Mouse (Mus musculus) adrenal gland, postnatal 25 days (tissue): Measurements from ENCODE around the gene Tnk1. TPM values are rescaled to one million over a fixed set of nuclear protein-coding genes. Genes with fewer than 3 reads are reported as not detected.
A peak's percentile ranks its signal among the peaks of the same experiment; 100 is the strongest.

ENCODE experiments used
- DNase-seq: peaks from one replicate; pipeline ENCODE4 v3.0.0; 2021; ENCODE audit warnings: mixed read lengths
- total RNA-seq: library from RNA; stranded (reverse); gene quantifications from 2 replicates; pipeline ENCODE4 v1.2.3, GENCODE M21; 2021

Gene Tnk1
- total RNA-seq, 1 experiment from 2014 or later: not detected

- peak; percentile 72 for DNase-seq
These were observed 21.0 kb downstream of the Tnk1 start, which contains the start of gene Nlgn2 for GRCm38 (mm10) chr11:69837604-69837951. Gene Nlgn2, minus strand, starts transcription at chr11:69837784.

DNA sequence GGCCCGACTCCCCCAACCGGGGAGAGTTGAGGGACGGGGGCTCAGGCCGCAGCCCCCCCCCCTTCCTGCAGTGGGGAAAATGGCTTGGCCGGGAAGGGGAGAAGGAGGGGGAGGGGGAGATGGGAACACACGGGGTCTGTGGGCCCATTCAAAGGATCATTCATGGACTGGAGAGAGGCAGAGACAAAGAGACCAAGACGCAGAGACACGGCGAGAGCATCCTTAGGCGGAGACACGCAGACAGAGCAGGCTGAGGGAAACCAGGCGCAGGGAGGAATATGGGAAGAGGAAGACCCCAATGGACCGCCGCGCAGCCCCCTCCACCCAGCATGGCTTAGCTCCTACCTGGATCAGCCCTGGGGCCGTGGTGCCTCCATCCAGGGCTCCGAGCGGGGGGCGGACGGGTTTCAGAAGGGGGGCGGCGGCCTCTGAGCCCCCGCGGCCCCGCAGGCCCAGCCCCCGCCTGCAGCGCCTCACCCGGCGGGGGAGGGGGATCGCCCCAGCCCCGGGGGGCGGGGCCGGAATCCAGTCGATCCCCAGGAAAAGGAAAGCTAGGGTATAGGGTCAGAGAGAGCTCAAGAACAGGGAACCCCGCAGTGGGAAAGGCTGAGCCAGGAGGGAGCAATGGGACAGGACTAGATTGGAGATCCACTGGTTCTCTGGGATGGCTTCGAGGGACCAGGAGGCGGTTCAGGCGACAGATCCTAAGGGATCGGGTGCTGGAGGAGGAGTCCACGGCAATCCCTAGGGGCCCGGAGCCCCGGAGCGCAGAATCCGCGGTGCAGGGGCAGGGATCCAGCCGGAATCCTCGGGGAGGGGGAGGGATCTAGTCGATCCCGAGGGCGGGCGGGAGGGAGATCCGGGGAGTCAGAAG is 21.6 kb downstream of the Tnk1 start:
- peak; percentile 41 for DNase-seq

DNA sequence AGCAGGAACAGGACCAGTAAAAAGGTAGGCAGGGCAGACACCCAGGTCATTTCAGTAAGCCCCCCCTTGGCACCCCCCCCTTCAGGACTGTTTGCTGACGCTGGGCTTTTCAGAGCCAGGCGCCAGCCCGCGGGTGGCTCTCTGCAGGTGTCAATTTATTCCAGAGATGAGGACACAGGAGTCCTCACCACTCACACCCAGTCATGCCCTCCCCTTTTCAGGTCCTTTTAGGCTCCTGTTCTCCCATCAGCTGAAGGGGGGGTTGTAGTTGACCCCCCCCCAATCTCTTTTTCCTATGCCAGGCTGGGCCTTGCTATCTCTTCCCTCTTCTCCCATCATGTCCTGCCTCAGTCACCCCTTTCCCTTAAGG is 22.6 kb downstream of the Tnk1 start:
- DNase-seq: no peak

- DNase-seq: no peak
These were observed 23.1 kb downstream of the Tnk1 start for GRCm38 (mm10) chr11:69835326-69835965.

DNA sequence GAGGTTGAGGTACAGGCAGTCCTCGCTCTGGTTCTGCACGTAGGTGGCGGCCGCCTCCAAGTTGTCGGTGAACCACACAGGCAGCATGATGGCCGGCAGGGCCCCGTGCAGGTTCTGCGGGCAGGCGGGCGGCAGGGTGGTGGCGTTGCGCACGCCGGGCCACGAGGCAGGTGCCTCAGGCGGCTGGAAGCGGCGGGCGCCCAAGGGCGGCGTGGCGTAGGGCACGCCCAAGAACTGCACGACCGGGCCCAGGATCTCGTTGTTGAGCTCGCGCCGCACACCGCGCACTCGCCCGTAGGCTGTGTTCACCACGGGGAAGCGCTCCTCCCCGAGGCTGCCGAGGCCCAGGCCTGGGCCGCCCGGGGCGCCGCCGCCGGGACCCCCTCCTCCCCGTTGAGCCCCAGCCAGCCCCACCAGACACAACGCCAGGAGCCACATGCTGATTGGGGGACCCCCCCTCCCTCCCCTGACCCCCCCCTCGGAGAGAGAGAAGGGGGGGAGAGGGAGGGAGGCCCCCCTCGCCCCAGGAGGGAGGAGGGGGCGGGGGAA is 24.5 kb downstream of the Tnk1 start:
- peak; percentile 45 for DNase-seq

- DNase-seq: no peak
These were observed 25.0 kb downstream of the Tnk1 start for GRCm38 (mm10) chr11:69833554-69833953.

GRCm38 (mm10) chr11:69828832-69829231 is 29.7 kb downstream of the Tnk1 start:
- no peak for DNase-seq

DNA sequence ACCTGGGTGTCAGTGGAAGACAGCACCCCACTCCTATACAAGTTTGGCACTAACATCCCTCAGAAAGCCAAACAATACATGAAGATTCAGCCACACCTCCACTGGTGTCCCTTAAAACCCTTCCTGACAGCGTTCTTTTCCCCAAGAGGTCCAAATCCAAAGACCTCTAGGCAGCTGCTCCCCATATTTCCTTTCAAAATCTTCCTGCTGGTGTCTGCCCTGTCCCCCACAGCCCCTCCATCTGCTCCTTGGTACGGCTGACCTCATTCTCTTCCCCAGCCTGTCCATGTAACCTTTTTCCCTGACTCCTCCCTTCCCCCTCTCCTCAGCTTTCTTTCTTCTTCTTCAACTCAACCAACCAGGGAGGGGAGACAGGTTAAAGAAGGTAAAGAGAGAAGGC is 35.1 kb downstream of the Tnk1 start:
- DNase-seq: no peak

DNA sequence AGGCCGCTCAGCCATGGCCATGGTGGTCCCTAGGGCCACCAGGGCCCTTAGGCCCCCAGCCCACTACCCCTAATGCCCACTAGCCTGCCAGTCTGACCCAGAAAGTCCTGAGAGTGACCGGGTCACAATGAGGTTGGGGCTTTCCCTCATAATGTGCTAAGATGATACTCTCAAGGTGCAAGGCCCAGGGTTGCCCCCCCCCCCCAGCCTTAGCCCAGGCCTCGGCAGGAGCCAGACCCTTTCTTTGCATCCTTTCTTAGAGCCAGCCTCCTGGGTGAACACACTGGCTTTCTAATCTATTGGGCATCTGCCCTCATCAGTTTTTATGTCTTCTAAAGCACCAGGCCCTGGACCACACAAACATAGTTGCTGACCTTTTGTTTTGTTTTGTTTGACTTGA is 36.5 kb downstream of the Tnk1 start, which contains the start of gene Spem1:
Gene Spem1, minus strand, starts transcription at position 101 of the 400 bp plus-strand sequence.
- no peak for DNase-seq

DNA sequence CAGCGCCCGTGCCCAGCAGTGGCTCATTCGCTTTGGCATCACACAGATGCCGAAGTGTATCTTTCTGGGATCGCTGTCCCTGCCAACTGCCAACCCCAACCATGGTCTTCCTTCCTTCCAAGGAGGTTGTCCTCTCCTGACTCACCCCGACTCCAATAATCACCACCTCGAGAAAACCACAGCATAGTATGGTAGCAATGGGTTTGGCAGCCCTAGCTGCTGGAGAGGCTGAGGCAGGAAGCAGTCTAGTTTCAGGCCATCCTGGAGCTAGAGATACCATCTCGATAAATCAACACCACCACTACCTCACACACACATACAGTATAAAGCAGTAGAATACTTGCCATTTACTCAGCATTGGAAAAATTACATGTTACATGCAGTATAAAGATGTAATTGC is 39.7 kb downstream of the Tnk1 start:
- no peak for DNase-seq

- no peak for DNase-seq
These were observed 40.2 kb downstream of the Tnk1 start, which contains the start of gene Spem2 for GRCm38 (mm10) chr11:69818365-69818764. Gene Spem2, minus strand, starts transcription at chr11:69818465.

DNA sequence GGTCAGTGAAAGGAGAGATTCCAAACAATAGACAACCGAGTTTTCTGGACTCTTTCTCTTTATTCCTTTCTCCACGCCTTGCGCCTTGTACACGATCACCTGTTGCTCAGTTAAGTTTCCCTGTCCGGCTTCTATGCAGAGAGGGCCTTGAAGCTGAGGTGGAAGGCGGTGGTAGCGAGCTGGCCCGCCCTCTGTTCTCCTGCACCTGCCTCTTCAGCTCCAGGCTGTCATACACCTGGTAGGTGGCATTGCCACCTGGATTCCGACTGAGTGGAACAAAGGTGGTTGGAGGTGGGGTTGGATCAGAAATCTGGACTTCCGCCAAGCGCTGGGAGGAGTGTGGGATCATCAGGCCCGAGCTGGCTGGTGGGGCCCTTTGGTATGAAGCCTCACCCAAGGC is 42.0 kb downstream of the Tnk1 start:
- DNase-seq: no peak

DNA sequence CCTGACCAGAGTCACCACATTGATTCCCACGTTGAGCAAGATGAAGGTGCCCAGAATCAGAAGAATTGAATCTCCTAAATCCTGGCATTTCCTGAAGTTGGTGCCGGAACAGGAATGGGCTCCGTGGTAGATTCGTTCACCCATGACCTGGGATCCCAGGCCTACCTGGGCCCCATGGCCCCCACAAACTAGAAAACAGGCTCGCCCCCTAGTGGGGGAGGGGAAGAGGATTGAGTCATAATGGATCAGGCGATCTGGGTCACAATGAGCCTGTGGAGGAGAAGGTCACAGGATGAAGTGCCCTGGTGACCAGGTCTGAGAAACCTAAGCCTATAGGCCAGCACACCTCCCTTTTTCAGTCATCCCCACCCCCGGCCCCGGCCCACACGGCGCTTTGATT is 43.4 kb downstream of the Tnk1 start, which contains the start of gene Gm39566:
Gene Gm39566, minus strand, starts transcription at position 144 of the 400 bp plus-strand sequence.
- DNase-seq: no peak

DNA sequence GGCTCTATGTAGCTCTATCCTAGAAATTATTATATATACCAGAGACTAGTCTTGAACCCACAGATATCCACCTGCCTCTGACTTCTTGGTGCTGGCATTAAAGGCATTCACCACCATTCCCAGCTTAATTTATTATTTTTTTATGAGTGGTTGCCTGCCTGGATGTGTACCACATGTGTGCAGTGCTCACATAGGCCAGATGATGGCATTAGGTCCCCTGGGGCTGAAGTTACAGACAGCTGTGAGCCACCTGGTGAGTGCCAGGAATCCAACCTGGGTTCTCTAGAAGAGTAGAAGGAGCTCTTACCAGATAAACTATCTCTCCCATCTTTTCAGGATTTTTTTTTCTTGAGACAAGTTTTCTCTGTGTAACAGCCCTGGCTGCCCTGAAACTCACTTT is 48.2 kb downstream of the Tnk1 start:
- no peak for DNase-seq

DNA sequence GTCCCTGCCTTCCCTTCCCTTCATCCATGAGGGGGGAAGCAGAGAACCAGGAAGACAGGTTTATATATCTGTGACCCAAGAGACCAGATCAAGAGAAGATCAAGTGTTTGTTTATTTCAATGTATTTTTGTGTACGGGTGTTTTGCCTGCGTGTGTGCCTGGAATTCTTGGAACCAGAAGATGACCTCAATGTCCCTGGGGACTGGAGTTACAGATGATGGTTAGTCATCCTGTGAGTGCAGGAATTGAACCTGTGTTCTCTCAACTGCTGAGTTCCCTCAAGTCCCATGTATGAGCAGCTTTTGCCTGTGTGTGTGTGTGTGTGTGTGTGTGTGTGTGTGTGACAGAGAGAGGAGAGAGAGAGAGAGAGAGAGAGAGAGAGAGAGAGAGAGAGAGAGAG is 50.9 kb downstream of the Tnk1 start:
- no peak for DNase-seq

DNA sequence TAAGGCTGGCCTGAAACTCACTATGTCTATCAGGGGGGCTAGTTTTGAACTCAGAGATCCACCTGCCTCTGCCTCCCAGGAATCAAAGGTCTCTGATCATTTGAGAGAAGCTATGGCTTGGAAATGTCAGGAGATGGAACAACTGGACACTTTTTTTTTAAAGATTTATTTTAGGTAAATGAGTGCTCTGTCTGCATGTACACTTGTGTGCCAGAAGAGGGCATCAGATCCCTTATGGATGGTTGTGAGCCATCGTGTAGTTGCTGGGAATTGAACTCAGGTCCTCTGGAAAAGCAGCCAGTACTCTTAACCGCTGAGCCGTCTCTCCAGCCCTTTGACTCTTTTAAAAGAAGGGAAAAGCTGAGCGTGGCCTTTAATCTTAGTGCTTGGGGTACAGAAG is 52.2 kb downstream of the Tnk1 start:
- DNase-seq: no peak

DNA sequence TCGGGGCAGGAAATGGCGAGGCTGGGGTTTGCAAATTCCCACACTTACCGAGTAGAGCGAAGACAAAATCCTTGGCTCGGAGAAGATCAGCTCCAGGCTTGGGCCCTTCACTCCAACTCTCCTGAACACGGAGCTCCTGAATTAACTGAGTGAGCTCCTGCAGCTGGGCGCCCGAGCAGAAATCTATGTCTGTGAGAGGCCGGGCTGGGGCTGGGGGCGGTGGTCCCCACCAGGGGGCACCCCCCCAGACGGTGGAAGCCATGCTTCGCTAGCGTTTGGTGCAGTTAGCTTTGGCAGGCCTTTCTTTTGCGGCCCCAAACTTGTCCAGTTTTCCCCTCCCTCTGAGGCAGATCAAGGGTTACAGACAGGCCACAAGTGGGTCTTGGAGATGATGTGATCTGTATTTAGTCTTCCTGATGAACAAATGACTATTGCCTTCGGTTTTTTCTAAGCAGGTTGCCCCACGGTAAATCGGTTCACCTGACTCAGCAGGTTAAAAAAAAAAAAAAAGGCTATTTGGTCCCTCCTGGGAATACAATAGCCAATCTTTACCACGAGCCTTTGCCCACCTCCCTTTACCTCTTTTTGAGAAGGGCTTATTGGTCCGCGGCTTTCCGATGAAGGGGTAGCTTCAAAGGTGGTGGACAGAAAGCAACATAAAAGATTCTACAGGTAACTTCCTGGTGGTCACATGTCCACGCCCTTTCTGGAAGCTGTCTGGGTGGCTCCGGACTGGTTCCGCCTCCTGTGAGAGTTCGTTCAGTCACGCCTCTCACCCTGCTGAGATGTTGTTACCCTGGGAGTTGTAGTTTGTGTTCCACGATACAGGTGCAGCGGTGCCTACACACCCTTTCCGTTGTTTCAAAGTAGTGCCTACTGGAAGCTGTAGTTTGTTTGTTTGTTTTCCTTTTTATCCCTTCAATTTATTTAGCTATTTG is 53.3 kb downstream of the Tnk1 start, which contains the start of gene Tmem102:
Gene Tmem102, minus strand, starts transcription at position 653 of the 938 bp plus-strand sequence.
- DNase-seq: no peak

DNA sequence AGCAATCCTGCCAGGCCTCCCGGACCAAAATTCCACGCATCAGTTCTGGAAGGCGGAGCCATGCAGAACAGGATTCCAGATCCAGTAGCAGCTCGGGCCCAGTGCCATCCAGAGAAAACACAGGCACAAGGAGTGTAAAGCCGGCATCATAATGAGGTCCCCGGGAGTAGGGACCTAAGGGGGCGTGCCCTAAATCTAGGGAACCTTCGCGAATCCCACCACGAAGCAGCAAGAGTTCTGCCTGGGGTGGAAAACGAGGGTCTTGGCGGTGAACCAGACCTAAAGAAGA is 53.9 kb downstream of the Tnk1 start:
- DNase-seq: no peak

GRCm38 (mm10) chr11:69803786-69804651 is 54.5 kb downstream of the Tnk1 start:
- peak; percentile 83 for DNase-seq

GRCm38 (mm10) chr11:69803328-69803727 is 55.2 kb downstream of the Tnk1 start:
- DNase-seq: no peak

DNA sequence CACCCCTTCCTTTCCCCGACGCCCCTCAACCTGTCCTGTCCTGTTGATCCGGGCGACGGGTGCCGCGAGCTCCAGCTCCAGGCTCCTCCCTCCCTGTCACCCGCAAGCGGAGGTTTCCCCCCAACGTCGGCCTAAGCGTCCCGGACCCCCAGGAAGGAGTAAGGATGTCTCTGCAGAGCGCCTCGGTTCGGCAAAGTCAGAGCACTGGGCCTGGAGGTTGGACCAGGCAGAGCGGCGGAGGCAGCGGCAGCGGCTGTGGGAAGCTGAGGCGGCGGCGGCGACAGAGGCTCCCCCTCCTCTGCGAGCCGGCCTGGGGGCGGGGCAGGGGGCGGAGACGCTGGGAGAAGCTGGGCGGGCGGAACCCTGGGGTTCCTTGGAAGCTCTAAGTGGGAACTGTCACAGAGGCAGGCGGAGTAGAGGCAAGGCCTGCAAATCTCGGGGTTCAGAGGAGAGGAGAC is 55.9 kb downstream of the Tnk1 start:
- DNase-seq: peak; percentile 94
